Mouse (Mus musculus): ENCODE results near the gene Sema5a. TPM values are rescaled to one million over a fixed set of nuclear protein-coding genes. Genes with fewer than 3 reads are reported as not detected.

The Sema5a gene
- total RNA-seq, 2 experiments from 2014 or later, result 98.0 to 101 TPM

- no peak for DNase-seq (ENCODE audit: low spot score in 2 of 2)
Measured at GRCm38 (mm10) chr15:32297266-32297665, 52.7 kb downstream of the Sema5a start.

DNA sequence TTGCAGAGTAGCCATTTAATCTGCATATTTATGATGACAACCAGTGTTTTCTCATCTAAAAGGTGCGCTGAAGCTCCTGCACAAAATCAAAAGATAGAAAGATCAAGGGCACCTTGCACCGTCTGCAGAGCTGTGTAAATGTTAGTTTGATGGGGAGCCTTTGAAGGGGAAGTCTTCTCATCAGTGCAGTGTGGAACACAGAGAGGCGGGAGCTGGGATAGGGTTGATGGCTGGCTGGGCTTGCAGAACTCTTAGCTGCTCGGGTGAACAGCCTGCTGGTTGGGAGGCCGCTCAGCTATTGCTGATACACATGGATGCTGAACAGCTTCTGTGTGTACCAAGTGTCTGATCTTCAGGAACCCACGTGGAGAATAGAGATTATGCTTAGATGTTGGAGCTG lies 53.9 kb downstream of the Sema5a start:
- DNase-seq (ENCODE audit: low spot score in 2 of 2), result no peak

GRCm38 (mm10) chr15:32300991-32301390 lies 56.4 kb downstream of the Sema5a start:
- DNase-seq (ENCODE audit: low spot score in 2 of 2), result no peak

DNA sequence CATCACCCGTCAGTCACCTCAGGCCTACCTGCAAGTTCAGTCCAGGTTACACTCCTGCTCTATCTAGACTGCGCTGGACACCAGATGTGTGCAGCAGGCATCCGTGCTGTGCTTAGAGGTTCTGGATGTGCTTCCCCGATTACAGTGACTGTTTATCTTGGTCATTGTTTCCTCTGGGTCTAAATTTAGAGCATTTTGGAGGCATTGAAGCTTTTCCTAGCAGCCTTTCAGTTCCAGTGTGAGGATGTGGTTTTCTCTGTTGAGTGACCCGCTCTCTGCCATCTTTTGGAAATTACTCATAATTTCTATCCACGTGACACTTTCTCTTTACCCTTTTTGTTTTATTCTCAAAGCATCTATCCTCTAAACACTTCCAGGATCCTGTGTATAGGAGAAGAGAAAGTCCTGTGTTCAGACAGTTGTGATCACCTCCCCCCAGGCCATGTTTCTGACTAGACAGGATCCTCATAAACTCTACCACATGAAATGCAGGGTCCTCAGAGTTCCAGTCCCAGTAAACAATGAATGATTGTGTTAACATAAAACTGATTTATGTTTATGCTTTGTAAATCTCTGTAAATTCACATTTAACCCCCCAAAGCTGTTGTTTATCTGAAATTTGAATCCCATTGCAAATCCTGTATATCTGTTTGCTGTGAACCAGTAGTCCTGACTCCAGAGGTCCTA lies 62.1 kb downstream of the Sema5a start:
- no peak for DNase-seq (ENCODE audit: low spot score in 2 of 2)

DNA sequence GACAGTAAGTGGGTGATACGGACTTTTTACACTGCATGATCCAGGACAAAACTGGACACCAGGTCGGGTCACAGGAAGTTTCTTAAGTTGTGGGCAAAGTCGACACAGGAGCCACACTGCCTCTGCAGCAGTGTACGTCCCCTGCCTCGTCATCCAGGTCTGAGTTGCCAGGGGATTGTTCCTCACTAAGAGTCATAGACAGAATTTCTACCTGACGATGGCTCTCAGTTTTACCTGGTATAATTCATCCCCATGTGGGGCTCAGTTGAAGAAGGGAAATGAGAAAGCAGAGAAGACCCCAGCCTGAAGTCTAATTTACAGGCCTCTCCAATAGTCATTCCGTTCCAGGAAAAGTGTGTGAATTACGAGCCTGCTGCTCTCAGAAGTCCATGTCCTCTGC lies 66.2 kb downstream of the Sema5a start:
- no peak for DNase-seq (ENCODE audit: low spot score in 2 of 2)

- DNase-seq (ENCODE audit: low spot score in 2 of 2), result no peak
Measured at GRCm38 (mm10) chr15:32311287-32311686, 66.7 kb downstream of the Sema5a start.

DNA sequence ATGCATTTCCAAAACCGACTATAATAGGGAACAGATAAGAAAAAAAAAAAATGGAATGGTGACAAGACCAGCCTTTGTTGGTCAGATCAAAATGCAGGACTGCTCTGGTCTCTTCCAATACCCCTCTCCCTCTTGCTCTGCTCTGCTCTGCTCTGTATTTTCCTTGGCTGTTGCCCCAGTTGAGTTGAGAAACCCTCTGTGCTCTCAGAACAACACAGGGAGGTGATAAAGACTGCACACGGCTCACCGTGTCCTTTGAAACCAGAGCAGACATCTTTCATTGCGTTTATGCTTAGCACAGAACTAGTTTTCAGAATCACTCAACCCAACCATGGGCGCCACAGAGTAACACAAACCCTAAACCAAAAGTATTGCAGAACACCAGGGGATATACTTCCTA lies 72.5 kb downstream of the Sema5a start:
- DNase-seq (ENCODE audit: low spot score in 2 of 2), result no peak

- DNase-seq (ENCODE audit: low spot score in 2 of 2), result no peak
Measured at GRCm38 (mm10) chr15:32320739-32321138, 76.1 kb downstream of the Sema5a start.

DNA sequence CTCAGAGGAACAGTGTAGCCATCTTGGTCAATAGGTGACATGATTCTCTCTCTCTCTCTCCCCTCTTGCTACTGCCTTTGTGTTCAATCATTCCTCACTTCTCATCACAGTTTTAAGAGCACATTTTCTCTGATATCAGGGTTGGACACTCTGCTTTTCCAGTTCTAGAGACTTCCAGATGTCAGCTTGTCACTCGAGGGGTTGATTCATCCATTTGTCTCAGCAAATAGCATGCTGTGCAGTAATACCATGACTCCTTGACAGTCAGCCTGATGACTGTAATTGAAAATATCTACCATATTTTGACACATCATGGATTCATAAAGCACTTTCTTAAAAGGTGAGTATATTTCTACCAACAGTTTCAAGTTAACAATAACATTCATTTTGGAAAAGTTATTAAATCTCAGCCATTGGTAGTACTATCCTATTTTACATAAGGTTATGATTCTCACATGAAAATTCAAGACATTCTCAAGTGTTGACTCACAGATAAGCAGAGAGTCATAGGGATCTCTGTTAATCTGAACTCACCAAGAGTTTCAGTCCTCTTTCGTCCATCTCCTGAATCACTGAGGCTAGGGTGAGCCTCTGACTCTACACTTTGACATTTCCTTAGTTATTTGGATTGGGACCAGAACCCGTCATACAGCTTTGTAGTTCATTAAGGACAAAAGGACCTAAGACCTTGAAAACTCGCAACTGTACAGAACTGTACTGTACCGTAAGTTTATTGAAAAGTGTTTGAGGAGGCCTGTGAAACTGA lies 78.0 kb downstream of the Sema5a start:
- DNase-seq (ENCODE audit: low spot score in 2 of 2), result no peak

- peak in 1 of 2 experiments; percentile 42 for DNase-seq (ENCODE audit: low spot score in 2 of 2)
Measured at GRCm38 (mm10) chr15:32323224-32323623, 78.6 kb downstream of the Sema5a start.

GRCm38 (mm10) chr15:32324105-32324504 lies 79.5 kb downstream of the Sema5a start:
- peak; percentile 52 to 79 for DNase-seq (ENCODE audit: low spot score in 2 of 2)

GRCm38 (mm10) chr15:32328370-32329004 lies 83.9 kb downstream of the Sema5a start:
- no peak for DNase-seq (ENCODE audit: low spot score in 2 of 2)

DNA sequence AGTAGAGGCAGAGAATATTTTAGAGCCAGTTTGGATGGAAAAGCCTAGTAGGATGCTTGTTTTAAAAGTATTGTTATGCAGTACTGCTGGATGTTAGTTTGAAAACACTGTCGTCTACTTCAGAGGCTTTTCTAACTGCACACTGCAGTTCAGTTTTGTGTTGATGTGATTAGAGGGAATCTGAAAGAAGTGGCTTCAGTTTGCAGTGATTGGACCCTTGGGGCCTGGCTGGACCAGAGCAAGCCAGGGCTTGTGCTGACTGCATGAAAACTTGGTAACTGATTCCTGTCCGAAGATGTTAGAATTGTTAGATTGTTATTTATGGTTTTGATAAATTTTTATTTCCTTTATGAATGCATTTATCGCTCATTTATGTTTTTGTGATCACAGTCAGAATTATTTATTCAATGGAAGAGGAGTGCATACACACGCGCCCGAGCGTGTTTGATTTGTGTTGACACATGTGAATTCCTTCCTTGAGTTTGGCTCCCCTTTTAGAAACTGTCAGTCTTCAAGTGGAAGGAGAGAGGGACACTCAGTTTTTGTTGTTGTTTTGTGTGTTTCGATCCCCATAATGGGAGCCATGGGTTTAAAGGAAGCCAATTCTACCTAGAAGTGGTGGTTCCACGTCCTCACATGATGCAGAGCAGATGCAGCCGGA lies 85.2 kb downstream of the Sema5a start:
- no peak for DNase-seq (ENCODE audit: low spot score in 2 of 2)

DNA sequence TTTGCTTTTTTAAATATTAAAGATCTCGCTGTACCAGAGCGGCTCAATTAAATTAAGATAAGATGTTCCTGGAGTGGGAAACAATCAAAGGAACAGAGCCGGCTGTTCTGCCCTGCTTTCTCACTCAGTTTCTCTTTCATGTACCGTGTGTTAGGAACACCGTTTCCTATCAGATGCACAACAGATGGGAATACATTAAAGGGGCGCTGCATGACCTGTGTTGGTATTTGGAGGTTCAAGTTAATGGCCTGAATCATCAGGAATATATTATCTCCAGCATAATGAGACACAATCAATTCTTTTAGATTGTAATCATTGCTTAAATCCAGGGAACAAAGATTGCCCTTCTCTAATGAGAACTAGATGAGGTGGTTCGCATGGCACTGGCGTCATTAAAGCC lies 85.8 kb downstream of the Sema5a start:
- no peak for DNase-seq (ENCODE audit: low spot score in 2 of 2)

DNA sequence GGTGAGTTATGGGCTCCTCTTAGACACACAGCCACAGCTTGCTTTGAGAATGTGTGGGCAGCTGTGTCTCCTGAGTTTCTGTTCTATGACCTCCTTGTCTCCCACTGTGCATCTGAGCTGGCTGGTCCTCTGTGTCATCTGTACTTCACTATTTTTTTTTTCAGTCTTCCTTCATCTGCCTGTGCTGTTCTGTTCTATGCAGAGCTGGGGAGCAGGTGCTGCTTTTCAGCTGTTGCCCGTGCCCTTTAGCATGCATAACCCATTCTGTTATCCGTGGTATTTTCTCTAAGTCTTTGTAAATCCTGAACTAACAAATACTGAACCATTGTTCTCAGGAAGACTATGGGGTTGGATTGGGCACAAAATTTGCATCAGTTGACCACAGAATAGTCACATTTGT lies 86.4 kb downstream of the Sema5a start:
- no peak for DNase-seq (ENCODE audit: low spot score in 2 of 2)

DNA sequence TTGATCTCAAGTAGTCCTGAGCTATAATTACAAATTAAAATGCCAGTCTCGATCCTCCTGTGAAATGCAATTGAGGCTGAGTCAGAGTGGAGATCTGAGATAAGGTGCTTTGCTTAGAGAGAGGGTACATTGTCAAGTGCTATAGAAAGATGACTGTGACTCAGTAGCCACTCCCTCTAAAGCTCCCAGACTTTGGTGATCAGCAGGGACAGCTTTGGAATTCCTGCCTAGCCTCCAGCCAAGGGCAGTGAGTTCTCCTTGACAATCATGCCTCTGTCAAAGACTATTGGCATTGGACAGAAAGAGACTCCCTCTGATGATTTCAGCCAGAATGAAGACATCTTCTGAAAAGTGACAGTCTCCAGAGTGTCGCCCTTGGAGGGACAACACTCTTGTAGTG lies 88.8 kb downstream of the Sema5a start:
- DNase-seq (ENCODE audit: low spot score in 2 of 2), result no peak

DNA sequence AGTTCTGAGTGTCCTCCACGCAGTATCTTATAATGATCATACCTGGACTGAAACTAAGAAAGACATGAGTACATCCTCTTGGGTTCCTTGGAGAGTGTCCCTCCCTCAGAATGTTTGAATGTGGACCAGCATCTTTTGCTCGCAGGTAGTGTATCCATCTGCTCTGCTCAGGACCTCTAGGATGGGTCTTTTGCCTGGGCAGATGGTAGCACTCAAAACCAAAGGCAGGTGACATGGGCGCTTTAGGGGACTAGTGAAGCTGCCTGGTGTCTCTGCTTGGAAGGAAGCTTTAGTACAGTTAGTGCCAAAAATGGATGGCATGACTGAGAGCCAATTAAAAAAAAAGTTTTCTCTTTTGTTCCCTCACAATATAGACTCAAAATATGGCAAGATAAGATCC lies 93.2 kb downstream of the Sema5a start:
- no peak for DNase-seq (ENCODE audit: low spot score in 2 of 2)

GRCm38 (mm10) chr15:32338721-32339290 lies 94.2 kb downstream of the Sema5a start:
- DNase-seq (ENCODE audit: low spot score in 2 of 2), result no peak

GRCm38 (mm10) chr15:32339426-32339825 lies 94.8 kb downstream of the Sema5a start:
- DNase-seq (ENCODE audit: low spot score in 2 of 2), result no peak

DNA sequence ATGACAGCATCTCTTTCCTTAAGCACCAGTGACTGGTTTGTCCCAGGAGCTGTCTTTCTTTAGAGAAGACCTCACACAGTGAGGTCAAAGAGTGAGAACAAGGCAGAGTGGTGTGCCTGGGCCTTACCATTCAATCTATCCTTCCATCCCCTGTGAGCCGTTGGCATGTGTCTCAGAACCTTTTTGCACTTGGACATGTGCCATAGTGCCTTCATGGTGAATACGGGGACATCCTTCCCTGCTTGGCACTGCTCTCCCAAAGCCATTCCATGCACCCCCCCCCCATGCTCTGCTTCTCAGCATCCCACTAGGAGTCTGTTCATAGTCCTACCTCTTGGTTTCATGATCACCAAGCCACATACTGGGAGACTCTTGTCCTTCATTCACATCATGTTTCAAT lies 96.8 kb downstream of the Sema5a start:
- DNase-seq (ENCODE audit: low spot score in 2 of 2), result no peak

DNA sequence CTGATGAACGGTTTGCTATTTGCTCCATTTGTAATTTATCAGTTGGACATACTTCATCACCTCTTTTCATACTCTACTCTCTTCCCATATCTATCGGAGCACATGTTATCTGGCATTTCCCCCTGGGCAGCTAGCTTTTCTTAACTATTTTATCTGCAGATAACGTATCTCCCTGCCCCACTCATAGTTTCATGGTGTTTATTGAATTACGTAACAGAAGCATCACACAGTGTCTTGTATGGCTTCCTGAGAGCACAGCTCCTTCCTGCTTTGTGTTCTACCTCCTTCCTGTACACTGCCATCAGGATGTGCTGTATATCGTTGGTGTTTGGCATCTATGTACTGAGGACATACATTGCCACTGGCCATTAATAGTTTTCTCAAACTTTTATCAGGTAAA lies 98.9 kb downstream of the Sema5a start:
- no peak for DNase-seq (ENCODE audit: low spot score in 2 of 2)
